Mouse (Mus musculus) thymus, adult 2 months (tissue): Measurements from ENCODE around the gene Stab1.

Source experiments
- CTCF ChIP-seq: fragments of 200-500 bp; IDR thresholded peaks from 2 replicates; pipeline ENCODE4 v1.5.1; 2012; ENCODE audit warnings: mild to moderate bottlenecking, control low read depth, low read length, moderate library complexity, borderline replicate concordance; ENCODE audit not compliant: control insufficient read depth, poor library complexity, insufficient read depth; ENCODE audit errors: extremely low read depth
- POLR2A ChIP-seq: fragments of 200-500 bp; IDR thresholded peaks from 2 replicates; pipeline ENCODE4 v1.6.1; 2012; ENCODE audit warnings: mild to moderate bottlenecking, low read length, control low read depth, moderate library complexity; ENCODE audit not compliant: control insufficient read depth, poor library complexity, insufficient read depth; ENCODE audit errors: extremely low read depth

GRCm38 (mm10) chr14:31137281-31137595 lies 31.2 kb downstream of the Stab1 start:
- no peak for TF ChIP-seq POLR2A
- no peak for TF ChIP-seq CTCF
